Mouse (Mus musculus): ENCODE measurements around the gene Sdhaf1.
A peak's percentile ranks its signal among the peaks of the same experiment; 100 is the strongest.

The Sdhaf1 gene

GRCm38 (mm10) chr7:30325364-30325763, 1.7 kb upstream of the Sdhaf1 start:
- DNase-seq (ENCODE audit: low read depth): peak; percentile 86

GRCm38 (mm10) chr7:30324300-30324944, 727 bp upstream of the Sdhaf1 start:
- DNase-seq (ENCODE audit: low read depth): no peak

DNA sequence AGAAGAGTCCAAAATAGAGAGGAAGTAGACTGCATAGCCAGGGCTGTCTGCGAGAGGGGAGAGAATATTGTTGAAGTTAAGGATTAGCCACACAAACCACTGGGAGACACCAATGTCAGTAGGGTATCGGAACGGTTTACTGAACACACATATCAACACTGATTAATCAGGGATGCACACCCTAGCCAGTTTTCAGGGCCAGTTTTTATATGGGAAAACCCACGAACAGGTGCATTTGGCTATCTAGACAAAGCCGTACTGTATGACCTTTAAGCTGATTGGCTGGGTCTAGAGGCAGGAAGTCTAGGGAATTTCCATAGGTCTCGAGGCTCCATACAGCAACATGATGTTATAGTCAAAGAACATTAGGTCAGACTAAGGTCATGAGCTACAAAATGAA, 830 bp downstream of the Sdhaf1 start:
- DNase-seq (ENCODE audit: low read depth): peak; percentile 83

DNA sequence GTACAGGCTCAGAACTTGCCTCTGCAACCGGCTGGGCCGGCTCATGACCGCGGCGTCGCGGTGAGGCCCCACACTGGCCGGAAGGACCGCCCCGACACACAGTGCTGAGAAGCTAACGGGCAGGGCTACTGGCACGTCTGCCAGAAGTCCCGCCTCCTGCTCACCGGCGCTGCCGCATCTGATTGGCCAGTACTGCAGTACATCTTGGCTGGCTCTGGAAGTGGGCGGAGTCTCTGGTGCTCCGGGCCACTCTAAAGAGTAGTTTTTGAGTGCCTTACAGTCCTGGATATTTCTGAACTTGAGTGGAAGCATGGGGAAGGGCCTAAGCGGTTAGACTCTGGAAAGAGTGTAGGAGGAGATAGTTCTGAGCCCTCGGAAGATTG, 1.4 kb downstream of the Sdhaf1 start:
- peak; percentile 96 for DNase-seq (ENCODE audit: low read depth)

- DNase-seq (ENCODE audit: low read depth): peak; percentile 91
These were observed 2.0 kb downstream of the Sdhaf1 start, which contains the start of gene E130208F15Rik for GRCm38 (mm10) chr7:30321539-30322284. E130208F15Rik (plus strand) TSS chr7:30321740.

- no peak for DNase-seq (ENCODE audit: low read depth)
These were observed 2.7 kb downstream of the Sdhaf1 start for GRCm38 (mm10) chr7:30320946-30321345.

- DNase-seq (ENCODE audit: low read depth): no peak
These were observed 5.6 kb downstream of the Sdhaf1 start for GRCm38 (mm10) chr7:30318142-30318541.

GRCm38 (mm10) chr7:30315559-30316529, 7.9 kb downstream of the Sdhaf1 start:
- no peak for DNase-seq (ENCODE audit: low read depth)

DNA sequence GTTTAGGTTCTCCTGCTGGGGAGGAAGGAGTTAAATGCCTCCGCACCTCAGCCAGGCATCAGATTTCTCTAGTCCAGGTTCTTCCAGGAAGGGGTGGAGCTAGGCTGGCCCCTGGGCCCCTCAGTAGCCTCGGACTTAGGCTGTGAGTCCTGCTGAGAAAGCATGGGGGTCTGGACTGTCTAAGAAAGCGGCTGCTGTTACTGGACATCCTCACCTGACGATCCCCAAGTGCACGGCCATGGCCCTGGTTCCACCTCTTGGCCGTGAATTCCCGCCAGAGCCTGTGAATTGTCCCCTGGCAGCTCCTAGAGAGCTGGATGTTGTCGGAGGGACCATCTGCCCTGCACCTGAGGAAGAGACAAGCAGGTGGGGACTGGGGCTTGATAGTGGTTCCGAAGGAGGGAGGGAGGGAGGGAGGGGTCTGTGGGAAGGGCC, 9.0 kb downstream of the Sdhaf1 start, which contains the start of gene Syne4:
TSS of gene Syne4 (plus strand) at position 87 of the 435 bp plus-strand sequence.
- DNase-seq (ENCODE audit: low read depth): no peak

DNA sequence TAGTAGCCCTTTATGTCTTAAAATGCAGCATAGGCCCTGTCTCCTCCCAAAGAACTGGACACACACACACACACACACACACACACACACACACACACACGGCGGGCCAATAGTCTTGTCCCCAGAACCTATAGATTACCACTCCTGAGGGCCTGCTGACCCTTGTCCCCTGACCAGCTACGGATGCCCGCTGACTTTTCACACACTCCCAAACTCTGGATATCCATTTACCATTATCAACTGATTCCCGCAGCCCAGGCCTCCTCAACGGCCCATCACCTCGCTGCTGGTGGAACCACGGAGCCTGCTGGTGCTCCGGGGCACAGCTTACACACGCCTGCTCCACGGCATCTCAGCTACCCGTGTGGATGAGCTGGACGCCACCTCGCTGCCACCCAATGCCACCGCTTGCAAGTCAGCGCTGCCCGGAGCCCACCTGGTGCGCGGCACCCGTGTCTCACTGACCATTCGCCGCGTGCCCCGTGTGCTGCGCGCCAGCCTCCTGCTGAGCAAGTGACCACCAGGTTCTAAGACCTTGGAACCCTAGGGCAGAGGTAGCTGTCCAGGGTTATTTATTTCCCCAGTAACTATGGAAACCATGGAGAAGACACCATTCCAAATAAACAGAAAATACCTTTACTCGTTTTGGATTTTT, 9.9 kb downstream of the Sdhaf1 start:
- no peak for DNase-seq (ENCODE audit: low read depth)

GRCm38 (mm10) chr7:30310136-30310535, 13.6 kb downstream of the Sdhaf1 start:
- DNase-seq (ENCODE audit: low read depth): no peak

DNA sequence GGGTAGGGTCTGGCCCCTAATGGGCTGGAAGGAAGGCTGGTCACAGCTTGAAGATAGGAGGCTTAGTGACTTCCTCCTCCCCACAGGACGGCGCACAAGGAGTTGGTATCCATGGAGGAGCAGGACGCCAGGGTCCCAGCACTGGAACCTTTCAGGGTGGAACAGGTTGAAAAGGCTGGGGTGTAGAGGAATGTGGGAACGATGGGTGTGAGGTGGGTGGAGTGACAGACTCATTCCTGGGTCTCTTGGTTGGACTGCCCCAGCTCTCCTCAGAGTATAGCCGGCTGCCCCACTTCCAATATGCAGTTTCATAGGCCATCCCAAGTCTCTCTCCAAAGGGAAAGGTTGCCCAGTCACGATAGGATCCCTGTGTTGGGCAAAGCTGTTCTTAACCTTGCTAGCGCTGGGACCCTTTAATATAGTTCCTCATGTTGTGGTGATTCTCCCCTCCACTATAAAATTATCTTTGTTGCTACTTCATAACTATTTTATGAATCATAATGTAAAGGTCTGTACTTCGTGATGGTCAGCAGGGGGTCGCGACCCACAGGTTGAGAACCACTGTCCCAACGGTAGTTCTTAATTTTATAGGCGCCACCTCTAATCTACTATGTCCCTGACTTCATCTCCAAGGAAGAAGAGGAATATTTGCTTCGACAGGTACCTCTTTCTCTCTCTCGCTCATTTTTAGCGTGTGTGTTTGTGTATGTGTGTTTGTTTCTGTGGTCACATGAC, 14.1 kb downstream of the Sdhaf1 start:
- no peak for DNase-seq (ENCODE audit: low read depth)

- DNase-seq (ENCODE audit: low read depth): peak; percentile 96
These were observed 15.4 kb downstream of the Sdhaf1 start, which contains the start of gene Alkbh6 for GRCm38 (mm10) chr7:30308076-30309005. Alkbh6 (plus strand) TSS chr7:30308717.

DNA sequence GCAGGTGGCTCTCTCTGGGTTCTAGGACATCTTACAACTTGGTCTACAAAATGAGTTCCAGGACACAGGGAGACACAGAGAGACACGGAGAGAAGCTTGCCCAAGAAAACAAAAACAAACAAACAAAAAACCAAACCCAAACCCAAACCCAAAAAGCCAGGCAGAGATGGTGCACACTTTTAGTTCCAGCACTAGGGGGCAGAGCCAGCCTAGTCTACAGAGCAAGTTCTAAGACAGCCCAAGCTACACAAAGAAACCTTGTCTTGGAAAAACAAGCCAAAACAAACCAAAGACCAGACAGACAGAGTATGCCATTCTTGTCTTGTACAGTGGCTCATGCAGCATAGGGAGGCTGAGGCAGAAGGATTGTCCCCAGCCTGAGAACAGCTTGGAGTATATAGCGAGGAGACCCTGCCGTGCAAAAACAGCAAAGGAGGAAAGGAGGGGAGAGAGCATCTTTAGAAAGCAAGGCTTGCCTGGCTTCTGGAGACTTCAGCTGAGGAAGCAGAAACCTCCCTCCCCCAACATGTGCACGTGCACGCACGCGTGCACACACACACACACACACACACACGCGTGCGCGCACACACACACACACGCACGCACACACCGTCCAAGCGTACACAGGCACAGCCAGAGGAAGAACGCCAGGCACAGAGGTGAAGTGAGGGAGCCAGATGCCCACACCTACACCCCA, 17.5 kb downstream of the Sdhaf1 start:
- peak; percentile 66 for DNase-seq (ENCODE audit: low read depth)

DNA sequence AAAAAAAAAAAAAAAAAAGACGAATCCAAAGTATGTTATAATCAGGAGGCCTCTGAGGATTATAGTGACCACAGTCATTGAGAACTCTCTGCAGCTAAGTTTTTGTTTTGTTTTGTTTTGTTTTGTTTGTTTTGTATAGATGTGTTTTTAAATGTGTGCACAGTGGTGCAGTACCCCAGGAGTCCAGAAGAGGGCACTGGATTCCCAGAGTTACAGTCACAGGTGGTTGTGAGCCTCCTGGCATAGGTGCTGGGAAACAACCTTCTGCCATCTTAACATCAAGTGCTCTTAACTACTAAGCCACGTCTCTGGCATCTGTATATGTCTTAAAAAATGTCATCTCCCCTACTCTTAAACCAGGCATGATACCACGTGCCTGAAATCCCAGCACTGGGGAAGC, 22.8 kb downstream of the Sdhaf1 start:
- peak; percentile 79 for DNase-seq (ENCODE audit: low read depth)

- DNase-seq (ENCODE audit: low read depth): no peak
These were observed 26.4 kb downstream of the Sdhaf1 start for GRCm38 (mm10) chr7:30297266-30297665.

DNA sequence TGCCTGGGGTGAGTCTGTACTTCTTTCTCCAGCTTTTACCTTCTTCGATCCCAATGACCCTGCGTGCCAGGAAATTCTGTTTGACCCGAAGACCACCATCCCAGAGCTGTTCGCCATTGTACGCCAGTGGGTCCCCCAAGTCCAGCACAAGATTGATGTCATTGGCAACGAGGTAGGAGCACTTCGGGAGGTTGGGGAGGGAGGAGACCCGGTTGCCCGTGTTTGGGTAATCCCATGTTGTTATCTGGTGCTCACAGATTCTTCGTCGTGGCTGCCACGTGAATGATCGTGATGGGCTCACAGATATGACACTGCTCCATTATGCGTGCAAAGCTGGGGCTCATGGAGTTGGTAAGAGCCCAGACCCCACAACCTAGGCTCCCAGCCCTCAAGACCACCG, 26.9 kb downstream of the Sdhaf1 start:
- no peak for DNase-seq (ENCODE audit: low read depth)

GRCm38 (mm10) chr7:30295103-30295502, 28.6 kb downstream of the Sdhaf1 start:
- no peak for DNase-seq (ENCODE audit: low read depth)

- no peak for DNase-seq (ENCODE audit: low read depth)
These were observed 29.4 kb downstream of the Sdhaf1 start for GRCm38 (mm10) chr7:30294296-30294695.

All from naive thymus-derived CD4-positive, alpha-beta T cell, adult 2 months (primary cell).